Mouse (Mus musculus) induced T-regulatory cell, adult 2 months (primary cell): ENCODE measurements around the gene Dvl2.
"Not testable (repeated sequence)": the region's sequence is repeated elsewhere in the genome, so short reads cannot be mapped to it uniquely, and the experiment has no call there.

ENCODE experiments used
- DNase-seq: peaks from one replicate; pipeline ENCODE4 v3.0.0-alpha.2; 2012; ENCODE audit warnings: low read depth

Gene Dvl2

DNA sequence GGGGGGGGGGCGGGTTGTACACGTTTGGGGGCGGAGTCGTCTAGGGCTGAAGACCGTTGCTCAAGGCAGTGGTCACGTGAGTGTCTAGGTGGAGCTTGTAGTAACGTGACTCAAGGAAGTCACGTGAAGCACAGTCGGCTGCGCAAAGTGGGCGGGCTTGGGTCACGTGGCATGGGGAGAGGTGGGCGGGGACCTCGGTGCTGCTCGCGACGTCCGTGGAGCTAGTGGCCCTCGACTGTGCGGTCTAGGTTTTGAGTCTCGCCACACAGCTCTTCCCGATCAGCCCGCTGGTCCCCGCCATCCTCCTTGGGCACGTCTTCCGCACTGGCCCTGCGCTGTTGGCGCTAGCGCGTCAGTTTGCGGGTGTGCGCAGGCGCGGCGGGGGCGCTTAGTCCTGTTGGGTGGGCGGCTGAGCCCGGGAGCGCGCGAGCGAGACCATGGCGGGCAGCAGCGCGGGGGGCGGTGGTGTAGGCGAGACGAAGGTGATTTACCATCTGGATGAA lies at the start of gene Dvl2:
Dvl2 (plus strand) TSS at position 200 of the 503 bp plus-strand sequence.
- DNase-seq: peak; percentile 97

- DNase-seq: peak; percentile 53
Measured at GRCm38 (mm10) chr11:69950807-69951459, 49.5 kb upstream of the Dvl2 start.

DNA sequence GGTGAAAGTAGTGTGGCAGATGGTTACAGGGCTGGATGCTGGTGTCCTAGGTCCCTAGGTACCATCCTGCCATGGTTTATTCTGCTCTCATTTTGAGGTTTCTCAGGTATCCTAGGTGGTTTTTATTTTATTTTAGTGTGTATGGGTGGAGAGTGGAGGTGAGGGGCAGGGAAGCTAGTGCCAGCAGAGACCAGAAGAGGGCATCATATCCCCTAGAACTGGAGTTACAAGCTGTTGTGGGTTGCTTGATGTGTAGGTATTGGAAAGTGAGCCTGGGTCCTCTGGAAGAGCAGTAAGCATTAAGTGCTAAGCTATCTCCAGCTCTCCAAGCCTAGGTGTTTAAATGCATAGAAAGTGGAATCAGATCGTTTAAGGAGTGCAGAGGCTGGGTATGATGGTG lies 48.1 kb upstream of the Dvl2 start:
- DNase-seq: peak; percentile 28

DNA sequence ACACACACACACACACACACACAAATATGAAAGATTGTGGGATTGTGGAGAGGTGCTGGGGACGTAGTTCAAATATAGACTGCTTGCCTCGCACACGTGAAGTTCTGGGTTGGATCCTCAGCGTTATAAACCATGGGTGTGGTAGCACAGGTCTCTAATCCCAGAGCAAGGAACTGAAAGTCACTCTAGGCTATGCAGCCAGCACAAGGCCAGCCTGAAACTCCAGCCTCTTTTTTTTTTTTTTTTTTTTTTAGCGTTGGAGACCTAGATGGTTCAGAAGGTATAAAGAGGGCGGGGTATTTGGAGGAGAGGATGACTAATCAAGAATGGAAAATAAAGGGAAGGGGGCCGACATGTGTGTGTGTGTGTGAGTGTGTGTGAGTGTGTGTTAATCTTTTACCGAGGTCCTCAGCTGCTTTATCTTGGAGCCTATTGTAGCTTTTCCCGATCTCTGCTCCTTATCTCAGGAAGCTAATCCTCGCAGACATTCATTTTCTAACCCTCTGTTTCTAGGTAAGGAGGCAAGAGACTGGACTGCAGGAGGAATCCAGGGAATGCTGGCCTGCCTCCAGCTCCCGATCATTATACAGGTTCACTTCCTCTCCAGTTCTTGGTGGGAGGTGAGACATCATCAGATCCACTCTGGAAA lies 47.0 kb upstream of the Dvl2 start:
- DNase-seq: no peak

GRCm38 (mm10) chr11:69955618-69956017 lies 44.8 kb upstream of the Dvl2 start:
- not testable (repeated sequence) for DNase-seq

DNA sequence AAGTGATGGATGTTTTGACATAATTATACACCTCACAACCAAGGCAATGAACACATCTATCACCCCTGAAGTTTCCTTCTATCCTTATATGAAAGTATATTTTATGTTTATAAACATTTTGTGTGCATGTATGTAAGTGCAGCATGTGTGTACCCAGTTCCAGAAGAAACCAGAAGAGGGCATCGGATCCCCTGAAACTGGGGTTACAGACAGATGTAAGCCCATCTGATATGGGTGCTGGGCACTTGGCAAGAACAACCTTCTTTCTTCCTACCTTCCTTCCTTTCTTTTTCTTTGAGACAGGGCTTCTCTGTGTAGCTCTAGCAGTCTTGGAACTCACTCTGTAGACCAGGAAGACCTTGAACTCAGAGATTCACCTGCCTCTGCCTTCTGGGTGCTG lies 44.2 kb upstream of the Dvl2 start:
- peak; percentile 40 for DNase-seq

- DNase-seq: peak; percentile 59
Measured at GRCm38 (mm10) chr11:69960616-69961015, 39.8 kb upstream of the Dvl2 start.

- DNase-seq: peak; percentile 44
Measured at GRCm38 (mm10) chr11:69961841-69962240, 38.6 kb upstream of the Dvl2 start.

DNA sequence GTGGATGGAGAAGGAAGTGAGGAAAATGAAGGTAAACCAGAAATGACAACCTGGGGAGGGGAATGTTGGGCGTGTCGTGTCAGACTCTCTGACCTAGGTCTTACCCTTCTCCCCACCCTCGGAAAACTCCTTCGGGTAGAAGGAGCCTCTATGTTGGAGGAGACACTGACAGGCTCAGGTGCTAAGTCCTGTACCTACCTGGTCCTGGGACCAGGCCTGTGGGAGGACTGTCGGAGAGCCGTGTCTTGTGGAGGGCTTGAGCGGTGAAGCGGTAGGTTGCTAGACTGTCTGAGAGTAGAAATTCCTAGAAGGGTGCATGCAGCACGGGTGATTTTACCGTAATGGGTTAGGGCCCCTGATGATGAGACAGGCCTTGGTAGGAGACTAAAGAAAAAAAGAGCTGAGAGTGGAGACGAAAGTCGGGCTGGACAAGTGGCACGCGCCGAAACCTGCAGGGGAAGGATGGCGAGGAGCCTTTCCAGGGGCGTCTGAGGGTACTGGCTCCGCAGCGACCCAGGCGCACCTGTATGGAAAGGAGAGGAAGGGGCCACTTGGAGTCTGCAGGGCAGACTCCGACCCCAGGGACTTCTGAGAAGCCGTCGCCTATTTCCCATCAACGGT lies 35.6 kb upstream of the Dvl2 start, which contains the start of gene Cldn7:
Cldn7 (plus strand) TSS at position 130 of the 621 bp plus-strand sequence.
- DNase-seq: no peak

DNA sequence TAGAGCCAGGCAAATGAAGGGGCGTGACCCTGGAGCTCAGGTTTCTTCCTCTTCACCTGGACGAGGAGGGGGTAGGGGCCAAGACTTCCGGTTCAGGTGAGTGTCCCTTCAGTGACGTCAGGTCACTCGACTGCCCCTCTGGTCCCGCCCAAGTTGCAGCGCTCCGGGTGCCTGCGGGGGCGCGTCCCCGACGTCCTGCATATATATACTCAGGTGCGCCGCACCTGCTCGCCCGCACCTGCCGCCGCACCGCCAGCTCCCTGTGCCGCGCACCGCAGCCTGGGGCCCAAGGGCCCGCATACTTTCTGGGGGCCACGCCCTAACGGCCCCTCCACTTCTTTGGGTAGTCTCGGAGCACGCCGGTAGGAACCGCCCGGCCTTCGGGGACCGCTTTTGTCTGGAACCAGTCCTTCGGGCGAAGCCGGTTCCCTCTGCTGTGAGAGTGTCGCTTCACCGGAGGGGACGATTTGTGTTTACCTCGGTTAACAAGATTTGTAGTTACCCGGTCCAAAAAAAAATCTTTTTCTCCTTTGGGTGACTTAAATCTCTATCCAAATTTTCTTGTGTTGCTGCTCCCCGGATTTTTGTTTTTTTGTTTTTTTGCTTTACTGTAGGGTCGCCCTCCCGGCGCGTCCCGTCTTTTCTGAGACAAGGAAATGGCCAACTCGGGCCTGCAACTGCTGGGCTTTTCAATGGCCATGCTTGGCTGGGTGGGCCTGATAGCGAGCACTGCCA lies 35.0 kb upstream of the Dvl2 start:
- DNase-seq: peak; percentile 35

DNA sequence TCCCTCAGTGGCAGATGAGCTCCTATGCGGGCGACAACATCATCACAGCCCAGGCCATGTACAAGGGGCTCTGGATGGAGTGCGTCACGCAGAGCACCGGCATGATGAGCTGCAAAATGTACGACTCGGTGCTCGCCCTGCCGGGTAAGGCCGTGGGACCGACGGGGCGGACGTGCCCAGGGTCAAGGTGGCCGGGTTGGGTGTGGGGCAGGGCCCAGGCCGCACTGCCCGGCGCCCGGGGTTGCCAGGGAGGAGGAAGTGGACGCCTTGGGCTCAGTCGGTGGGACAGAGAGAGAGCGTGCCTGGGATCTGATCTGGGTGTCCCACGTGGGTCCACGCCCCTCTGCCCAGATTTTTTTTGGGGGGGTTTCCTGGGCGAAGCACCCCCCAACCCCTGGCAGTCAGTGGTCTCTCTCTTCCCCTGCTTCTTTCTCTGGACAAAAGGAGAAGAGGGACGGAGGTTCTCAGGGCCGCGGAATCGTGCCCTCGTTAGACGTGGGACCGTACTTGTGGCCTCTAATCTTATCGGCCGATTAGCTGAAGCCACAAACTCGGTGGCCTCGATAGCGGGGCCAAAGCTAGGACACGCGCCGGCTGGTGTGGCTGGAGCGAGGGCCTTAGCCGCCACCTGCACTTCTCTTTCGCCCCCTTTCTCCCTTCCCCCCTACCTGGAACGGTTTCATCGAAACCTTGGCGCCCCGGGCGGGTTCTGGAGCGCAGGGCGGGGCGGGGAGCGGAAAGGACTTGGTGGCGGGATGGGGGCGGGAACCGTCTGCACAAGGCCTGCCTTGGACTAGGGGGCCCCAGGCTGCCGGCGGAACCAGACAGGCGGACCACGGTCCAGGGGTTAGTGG lies 34.2 kb upstream of the Dvl2 start:
- peak; percentile 47 for DNase-seq

- DNase-seq: no peak
Measured at GRCm38 (mm10) chr11:69966860-69967517, 33.4 kb upstream of the Dvl2 start.

GRCm38 (mm10) chr11:69968793-69969192 lies 31.6 kb upstream of the Dvl2 start:
- DNase-seq: no peak

DNA sequence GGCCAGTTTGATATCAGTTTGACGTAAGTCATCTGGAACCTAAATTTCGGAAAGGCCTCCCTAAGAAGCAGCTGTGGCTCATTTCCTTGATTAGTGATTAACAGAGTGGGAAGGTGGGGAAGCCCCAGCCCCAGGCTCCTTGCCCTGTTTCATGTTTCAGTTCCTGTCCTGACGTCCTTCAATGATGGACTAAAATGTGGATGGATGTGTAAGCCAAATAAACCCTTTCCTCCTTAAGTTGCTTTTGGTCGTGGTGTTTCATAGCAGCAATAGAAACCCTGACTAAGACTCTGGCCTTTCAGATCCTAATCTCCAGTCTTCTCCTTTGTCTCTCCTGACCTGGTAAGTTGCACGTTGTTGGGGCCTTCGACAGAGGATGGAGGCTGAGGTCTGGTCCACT lies 30.2 kb upstream of the Dvl2 start:
- no peak for DNase-seq

DNA sequence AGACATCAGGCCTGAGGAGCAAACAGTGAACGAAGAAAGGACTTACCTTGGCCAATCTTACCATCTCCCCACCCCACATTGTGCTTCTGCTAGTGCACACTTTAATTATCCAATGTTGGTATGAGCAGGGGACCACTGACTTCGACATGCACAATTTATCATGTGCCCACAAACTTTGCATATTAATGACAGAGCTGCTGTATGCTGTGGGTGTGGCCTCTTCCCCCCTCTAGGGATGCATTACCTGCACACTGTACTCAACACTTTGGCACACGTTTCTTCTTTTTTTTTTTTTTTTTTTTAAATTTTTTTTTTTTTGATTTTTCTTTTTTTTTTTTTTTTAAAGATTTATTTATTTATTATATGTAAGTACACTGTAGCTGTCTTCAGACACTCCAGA lies 29.6 kb upstream of the Dvl2 start:
- no peak for DNase-seq

GRCm38 (mm10) chr11:69974907-69975306 lies 25.5 kb upstream of the Dvl2 start:
- DNase-seq: no peak

DNA sequence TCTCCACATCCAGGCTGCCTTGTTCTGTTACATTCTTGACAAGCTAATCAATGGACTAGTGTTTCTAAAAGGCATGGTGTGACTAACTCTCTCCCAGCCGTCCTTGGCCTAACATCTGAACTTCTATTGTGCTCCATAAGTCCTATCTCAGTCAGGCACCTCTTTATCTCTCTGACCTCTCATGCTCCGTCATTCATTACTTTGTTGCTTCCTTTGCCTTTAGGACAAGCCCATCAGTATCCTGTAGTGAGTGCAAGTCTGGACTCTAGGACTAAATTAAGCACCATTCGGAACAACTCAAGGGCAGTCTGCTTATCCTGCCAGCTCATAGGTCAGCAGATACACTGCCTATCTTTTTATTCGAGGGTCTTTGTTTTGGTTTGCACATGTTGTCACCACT lies 24.1 kb upstream of the Dvl2 start:
- DNase-seq: no peak

- DNase-seq: no peak
Measured at GRCm38 (mm10) chr11:69979827-69980195, 20.6 kb upstream of the Dvl2 start.

- DNase-seq: peak; percentile 97
Measured at GRCm38 (mm10) chr11:69980196-69981140, 19.9 kb upstream of the Dvl2 start.
